Mouse (Mus musculus) embryonic facial prominence, embryonic 15.5 days (tissue): ENCODE results near the gene Tmem219. TPM values are rescaled to one million over a fixed set of nuclear protein-coding genes. Genes with fewer than 3 reads are reported as not detected.
"Not testable (repeated sequence)": the region's sequence is repeated elsewhere in the genome, so short reads cannot be mapped to it uniquely, and the experiment has no call there.

Experiments used
- ATAC-seq: fragments of 200-750 bp; cut with Nextera tagmentation; 2 replicates; pipeline ENCODE4 v1.8.0; 2017; ENCODE audit warnings: low read depth, moderate TSS enrichment; ENCODE audit not compliant: insufficient number of reproducible peaks, low FRiP score, low TSS enrichment
- H3K27ac ChIP-seq: fragments of 300-500 bp; sonication (generic); replicated peaks from 2 replicates; pipeline ENCODE4 v1.5.1; 2015; ENCODE audit warnings: mild to moderate bottlenecking, inconsistent platforms
- H3K27me3 ChIP-seq: fragments of 300-500 bp; sonication (generic); 2 replicates; pipeline ENCODE4 v1.6.1; 2015; ENCODE audit warnings: inconsistent platforms
- H3K36me3 ChIP-seq: fragments of 300-500 bp; sonication (generic); 2 replicates; pipeline ENCODE4 v1.6.1; 2015; ENCODE audit warnings: mild to moderate bottlenecking, inconsistent platforms
- H3K4me1 ChIP-seq: fragments of 300-500 bp; sonication (generic); 2 replicates; pipeline ENCODE4 v1.6.1; 2015; ENCODE audit warnings: inconsistent platforms
- H3K4me2 ChIP-seq: fragments of 300-500 bp; sonication (generic); replicated peaks from 2 replicates; pipeline ENCODE4 v1.6.1; 2015; ENCODE audit warnings: mild to moderate bottlenecking, inconsistent platforms
- H3K4me3 ChIP-seq: fragments of 300-500 bp; sonication (generic); replicated peaks from 2 replicates; pipeline ENCODE4 v1.5.1; 2015; ENCODE audit warnings: mild to moderate bottlenecking, inconsistent platforms
- H3K9ac ChIP-seq: fragments of 300-500 bp; sonication (generic); 2 replicates; pipeline ENCODE4 v1.6.1; 2015; ENCODE audit warnings: inconsistent platforms
- H3K9me3 ChIP-seq: fragments of 300-500 bp; sonication (generic); replicated peaks from 2 replicates; pipeline ENCODE4 v1.6.1; 2016; ENCODE audit warnings: inconsistent platforms
- WGBS: fragments of 180-500 bp; shearing (Covaris S2); methylation state at CpG from one replicate; pipeline ENCODE4 v1.1.7; 2015; 5-methylcytosine and 5-hydroxymethylcytosine counted together
- polyA plus RNA-seq: library from polyadenylated mRNA; unstranded; fragments of >200 nt; fragmentation: Nextera tagmentation; extraction: Ambion mirVana; gene quantifications from 2 replicates; pipeline ENCODE4 v1.2.1, GENCODE M21; 2015

Tmem219 gene
- polyA plus RNA-seq, 1 experiment from 2014 or later: 34.7 TPM

- Histone ChIP-seq H3K4me2 (no peak overlapping the region), H3K4me1 (no peaks in the 10 kb centered on the region), H3K27ac (no peak overlapping the region), H3K27me3 (no peaks in the 10 kb centered on the region), H3K9ac (no peak overlapping the region), H3K4me3 (no peak overlapping the region), H3K36me3 (no peaks in the 10 kb centered on the region), H3K9me3 (no peaks in the 10 kb centered on the region)
- ATAC-seq: no peak
- WGBS: 72% methylated on average over 2 of the region's 2 CpGs
Observed at GRCm38 (mm10) chr7:126921563-126921962, 1.2 kb downstream of the Tmem219 start.

- H3K4me1 ChIP-seq: no peaks in the 10 kb centered on the region
- WGBS: 83% methylated on average over 4 of the region's 4 CpGs
- H3K9me3 ChIP-seq: no peaks in the 10 kb centered on the region
- H3K27ac ChIP-seq: no peak overlapping the region
- no peak overlapping the region for H3K4me3 ChIP-seq
- no peaks in the 10 kb centered on the region for H3K36me3 ChIP-seq
- H3K4me2 ChIP-seq: no peak overlapping the region
- ATAC-seq: no peak
- no peak overlapping the region for H3K9ac ChIP-seq
- no peaks in the 10 kb centered on the region for H3K27me3 ChIP-seq
Observed at GRCm38 (mm10) chr7:126919973-126920372, 2.7 kb downstream of the Tmem219 start.

DNA sequence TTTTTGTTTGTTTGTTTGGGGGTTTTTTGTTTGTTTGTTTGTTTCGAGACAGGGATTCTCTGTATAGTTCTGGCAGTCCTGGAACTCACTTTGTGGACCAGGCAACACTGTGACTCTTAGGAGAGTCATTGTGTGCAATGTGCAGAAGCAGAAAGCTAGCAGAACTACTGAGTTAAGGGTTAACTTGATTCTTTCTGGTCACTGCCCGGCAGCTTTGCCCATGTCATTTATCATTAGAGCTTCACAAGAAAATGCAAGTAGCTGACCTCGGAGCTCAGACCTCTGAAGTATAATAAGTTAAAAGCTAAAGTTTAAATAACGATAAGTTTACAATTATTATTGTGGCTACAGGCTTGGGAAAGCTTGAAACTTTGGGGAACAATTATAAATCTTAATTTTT, 4.4 kb downstream of the Tmem219 start:
- not testable (repeated sequence) for H3K27me3 ChIP-seq, H3K9ac ChIP-seq, H3K4me1 ChIP-seq, H3K4me3 ChIP-seq, H3K36me3 ChIP-seq, H3K27ac ChIP-seq, H3K4me2 ChIP-seq, H3K9me3 ChIP-seq, ATAC-seq
- WGBS: 41% methylated on average over 4 of the region's 4 CpGs

DNA sequence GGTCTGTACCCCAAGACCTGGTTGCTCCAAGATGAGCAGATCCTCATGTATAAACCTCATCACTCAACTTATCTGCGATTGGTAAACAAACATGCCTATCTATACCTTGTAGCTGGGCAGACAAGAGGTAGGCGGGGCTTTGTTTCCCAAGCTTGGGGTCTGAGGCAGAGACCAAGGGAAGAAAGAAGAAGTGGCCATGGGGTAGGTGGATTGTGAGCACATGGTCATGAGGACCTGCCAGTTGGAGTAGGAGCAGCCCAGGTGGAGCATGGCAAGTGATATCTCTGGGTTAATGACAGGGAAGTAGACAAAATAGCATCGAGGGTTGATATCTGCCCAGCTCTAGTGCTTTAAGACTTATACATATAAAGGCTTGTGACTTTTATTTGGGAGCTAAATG, 7.9 kb downstream of the Tmem219 start:
- no peak overlapping the region for H3K4me3 ChIP-seq
- no peaks in the 10 kb centered on the region for H3K4me1 ChIP-seq
- no peaks in the 10 kb centered on the region for H3K27me3 ChIP-seq
- 82% methylated on average over 3 of the region's 3 CpGs for WGBS
- no peak overlapping the region for H3K9ac ChIP-seq
- H3K9me3 ChIP-seq: no peaks in the 10 kb centered on the region
- no peak overlapping the region for H3K4me2 ChIP-seq
- no peak for ATAC-seq
- no peaks in the 10 kb centered on the region for H3K36me3 ChIP-seq
- no peak overlapping the region for H3K27ac ChIP-seq

DNA sequence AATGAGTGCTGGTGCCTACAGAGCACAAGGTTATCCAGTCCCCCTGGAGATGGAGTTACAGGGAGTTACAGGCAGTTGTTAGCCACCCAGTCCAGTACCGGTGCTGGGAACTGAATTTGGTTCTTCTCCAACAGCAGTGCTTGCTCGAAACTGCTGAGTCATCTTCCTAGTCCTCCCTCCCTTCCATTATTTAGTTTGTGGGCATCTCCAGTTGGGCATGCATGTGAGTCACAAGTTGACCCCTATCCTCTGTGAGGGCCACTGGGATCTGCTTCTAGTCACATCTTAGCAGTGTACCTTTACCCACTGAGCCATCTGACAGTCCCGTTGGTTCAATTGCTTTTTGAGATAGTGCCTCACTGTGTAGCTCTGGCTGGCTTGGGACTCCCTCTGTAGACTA, 17.1 kb downstream of the Tmem219 start:
- Histone ChIP-seq H3K27ac (no peak overlapping the region), H3K4me1 (no peaks in the 10 kb centered on the region), H3K4me3 (no peak overlapping the region), H3K4me2 (no peak overlapping the region), H3K27me3 (no peaks in the 10 kb centered on the region), H3K9me3 (no peaks in the 10 kb centered on the region), H3K36me3 (no peaks in the 10 kb centered on the region), H3K9ac (no peak overlapping the region)
- WGBS: 70% methylated on average over 3 of the region's 3 CpGs
- ATAC-seq: no peak

GRCm38 (mm10) chr7:126899781-126900180, 22.9 kb downstream of the Tmem219 start:
- ATAC-seq, H3K9ac ChIP-seq, H3K27me3 ChIP-seq, H3K27ac ChIP-seq, H3K36me3 ChIP-seq, H3K4me2 ChIP-seq, H3K4me3 ChIP-seq, H3K9me3 ChIP-seq: not testable (repeated sequence)
- 95% methylated on average over 8 of the region's 9 CpGs for WGBS
- H3K4me1 ChIP-seq: peaks cover 17% of the 10 kb centered on the region

- WGBS: 10% methylated on average over 37 of the region's 37 CpGs
Observed at GRCm38 (mm10) chr7:126898102-126898990, 24.4 kb downstream of the Tmem219 start.

GRCm38 (mm10) chr7:126897390-126898101, 25.2 kb downstream of the Tmem219 start:
- 17% methylated on average over 16 of the region's 16 CpGs for WGBS
- Histone ChIP-seq H3K9ac (peak overlapping the region; percentile 68), H3K36me3 (no peaks in the 10 kb centered on the region), H3K9me3 (no peaks in the 10 kb centered on the region), H3K4me3 (peak overlapping the region; percentile 75), H3K27me3 (no peaks in the 10 kb centered on the region), H3K27ac (peak overlapping the region; percentile 72), H3K4me2 (peak overlapping the region; percentile 71), H3K4me1 (peaks cover 17% of the 10 kb centered on the region)
- peak; percentile 17; the same call in 1 of the 2 replicates for ATAC-seq

More at GRCm38 (mm10) chr7:126898102-126898990, 24.4 kb downstream of the Tmem219 start:
- peak overlapping the region; percentile 71 for H3K4me2 ChIP-seq
- no peaks in the 10 kb centered on the region for H3K27me3 ChIP-seq
- H3K27ac ChIP-seq: peak overlapping the region; percentile 72
- ATAC-seq: peak; percentile 92
- no peaks in the 10 kb centered on the region for H3K36me3 ChIP-seq
- H3K4me1 ChIP-seq: peaks cover 17% of the 10 kb centered on the region
- H3K9ac ChIP-seq: peak overlapping the region; percentile 68
- no peaks in the 10 kb centered on the region for H3K9me3 ChIP-seq
- peak overlapping the region; percentile 75 for H3K4me3 ChIP-seq

- H3K4me3 ChIP-seq: peak overlapping the region; percentile 75; the same call in 1 of the 2 replicates
- H3K4me2 ChIP-seq: peak overlapping the region; percentile 71; the same call in 1 of the 2 replicates
Observed at GRCm38 (mm10) chr7:126896912-126897311, 25.8 kb downstream of the Tmem219 start.

DNA sequence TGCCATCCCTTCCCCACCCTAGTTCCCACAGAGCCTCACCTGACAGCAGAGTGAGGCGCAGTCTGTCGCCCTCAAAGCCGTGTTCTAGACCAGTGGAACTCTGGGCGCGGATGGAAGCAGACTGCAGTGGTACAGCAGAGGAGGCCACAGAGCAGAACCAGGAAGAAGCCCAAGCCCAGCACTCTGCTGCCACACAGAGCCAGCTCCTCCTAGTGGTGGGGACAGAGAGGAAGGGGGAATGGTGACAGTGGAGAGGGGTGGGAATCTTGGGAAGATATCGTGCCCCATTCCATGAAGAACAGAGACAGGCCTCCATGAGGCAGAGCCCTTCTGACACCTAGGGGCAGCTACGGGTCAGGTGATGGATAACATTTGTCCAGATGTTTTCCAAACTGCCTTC, 33.9 kb downstream of the Tmem219 start:
- 0 out of 2 replicates have a peak, but pooled peaks cover 6% of the 10 kb centered on the region for H3K36me3 ChIP-seq
- H3K9ac ChIP-seq: no peak overlapping the region
- WGBS: 54% methylated on average over 7 of the region's 7 CpGs
- H3K4me1 ChIP-seq: no peaks in the 10 kb centered on the region
- no peak for ATAC-seq
- no peak overlapping the region for H3K27ac ChIP-seq
- H3K27me3 ChIP-seq: no peaks in the 10 kb centered on the region
- no peak overlapping the region for H3K4me2 ChIP-seq
- no peak overlapping the region for H3K4me3 ChIP-seq
- H3K9me3 ChIP-seq: no peaks in the 10 kb centered on the region

More at GRCm38 (mm10) chr7:126896912-126897311, 25.8 kb downstream of the Tmem219 start:
- H3K36me3 ChIP-seq: no peaks in the 10 kb centered on the region
- 90% methylated on average over 5 of the region's 5 CpGs for WGBS
- H3K9ac ChIP-seq: 0 out of 2 replicates have a peak overlapping the region, but pooled peaks have one; percentile 68
- H3K9me3 ChIP-seq: no peaks in the 10 kb centered on the region
- H3K4me1 ChIP-seq: peaks cover 17% of the 10 kb centered on the region
- ATAC-seq: no peak
- no peak overlapping the region for H3K27ac ChIP-seq
- no peaks in the 10 kb centered on the region for H3K27me3 ChIP-seq

- Histone ChIP-seq H3K9me3 (no peaks in the 10 kb centered on the region), H3K9ac (no peak overlapping the region), H3K36me3 (0 out of 2 replicates have a peak, but pooled peaks cover 6% of the 10 kb centered on the region), H3K4me1 (peaks cover 11% of the 10 kb centered on the region), H3K27ac (no peak overlapping the region), H3K27me3 (no peaks in the 10 kb centered on the region), H3K4me3 (no peak overlapping the region), H3K4me2 (no peak overlapping the region)
- no peak for ATAC-seq
- 82% methylated on average over 5 of the region's 5 CpGs for WGBS
Observed at GRCm38 (mm10) chr7:126887281-126887680, 35.4 kb downstream of the Tmem219 start.
